Mouse (Mus musculus) heart, adult 18-20 months (tissue): ENCODE measurements around the gene Mtf1. TPM values are rescaled to one million over a fixed set of nuclear protein-coding genes. Genes with fewer than 3 reads are reported as not detected.

Experiments
- DNase-seq, 2 experiments: peaks; one replicate each; pipeline ENCODE4 v3.0.0; 2021 to 2022; ENCODE audit warnings: mixed read lengths in 1 of 2
- long read RNA-seq, 2 experiments: library from polyadenylated mRNA; stranded (forward); transcript quantifications; one replicate each; pipeline ENCODE4 v2.0.0; 2021
- total RNA-seq, 2 experiments: library from RNA; stranded (reverse); gene quantifications; 2 replicates each; pipeline ENCODE4 v1.2.3; 2021

Mtf1 gene
- 10 to 100 TPM; 15.0 to 15.1 TPM for total RNA-seq
- long read RNA-seq, experiment 1, full-length matches to known transcripts: 5 of 8 reads
- long read RNA-seq, experiment 1, partial matches to known transcripts: 1 of 8 reads
- long read RNA-seq, experiment 1, other reads (novel, unspliced or antisense): 2 of 8 reads
- long read RNA-seq, experiment 2, partial matches to known transcripts: 4 of 6 reads
- long read RNA-seq, experiment 2, other reads (novel, unspliced or antisense): 2 of 6 reads

- DNase-seq: peak; percentile 85 to 92
Observed at GRCm38 (mm10) chr4:124801552-124802308, at the start of gene Mtf1. Gene Mtf1, plus strand, starts transcription at chr4:124802104.

- no peak for DNase-seq
Observed at GRCm38 (mm10) chr4:124752281-124753199, 49.4 kb upstream of the Mtf1 start.

GRCm38 (mm10) chr4:124755526-124755925 is 46.4 kb upstream of the Mtf1 start:
- no peak for DNase-seq

- no peak for DNase-seq
Observed at GRCm38 (mm10) chr4:124759305-124759811, 42.5 kb upstream of the Mtf1 start.

GRCm38 (mm10) chr4:124761201-124761600 is 40.7 kb upstream of the Mtf1 start:
- no peak for DNase-seq

- no peak for DNase-seq
Observed at GRCm38 (mm10) chr4:124762858-124763452, 38.9 kb upstream of the Mtf1 start.

- peak; percentile 32 to 39 for DNase-seq
Observed at GRCm38 (mm10) chr4:124765802-124766565, 35.9 kb upstream of the Mtf1 start.

GRCm38 (mm10) chr4:124766566-124766940 is 35.4 kb upstream of the Mtf1 start:
- DNase-seq: no peak

GRCm38 (mm10) chr4:124768963-124769591 is 32.8 kb upstream of the Mtf1 start:
- no peak for DNase-seq

GRCm38 (mm10) chr4:124770624-124771023 is 31.3 kb upstream of the Mtf1 start:
- no peak for DNase-seq

GRCm38 (mm10) chr4:124772125-124772524 is 29.8 kb upstream of the Mtf1 start:
- peak; percentile 9 to 24 for DNase-seq

GRCm38 (mm10) chr4:124773449-124773848 is 28.5 kb upstream of the Mtf1 start:
- DNase-seq: no peak

GRCm38 (mm10) chr4:124773995-124774394 is 27.9 kb upstream of the Mtf1 start:
- no peak for DNase-seq

GRCm38 (mm10) chr4:124774429-124774828 is 27.5 kb upstream of the Mtf1 start:
- no peak for DNase-seq

GRCm38 (mm10) chr4:124781361-124781760 is 20.5 kb upstream of the Mtf1 start:
- DNase-seq: no peak

- DNase-seq: no peak
Observed at GRCm38 (mm10) chr4:124782395-124782794, 19.5 kb upstream of the Mtf1 start.

- no peak for DNase-seq
Observed at GRCm38 (mm10) chr4:124783937-124784336, 18.0 kb upstream of the Mtf1 start.

GRCm38 (mm10) chr4:124790013-124790412 is 11.9 kb upstream of the Mtf1 start:
- no peak for DNase-seq

GRCm38 (mm10) chr4:124792114-124792513 is 9.8 kb upstream of the Mtf1 start:
- DNase-seq: no peak

GRCm38 (mm10) chr4:124796141-124796540 is 5.8 kb upstream of the Mtf1 start:
- DNase-seq: no peak

- no peak for DNase-seq
Observed at GRCm38 (mm10) chr4:124796913-124797312, 5.0 kb upstream of the Mtf1 start.
